In the genomic region with DNA sequence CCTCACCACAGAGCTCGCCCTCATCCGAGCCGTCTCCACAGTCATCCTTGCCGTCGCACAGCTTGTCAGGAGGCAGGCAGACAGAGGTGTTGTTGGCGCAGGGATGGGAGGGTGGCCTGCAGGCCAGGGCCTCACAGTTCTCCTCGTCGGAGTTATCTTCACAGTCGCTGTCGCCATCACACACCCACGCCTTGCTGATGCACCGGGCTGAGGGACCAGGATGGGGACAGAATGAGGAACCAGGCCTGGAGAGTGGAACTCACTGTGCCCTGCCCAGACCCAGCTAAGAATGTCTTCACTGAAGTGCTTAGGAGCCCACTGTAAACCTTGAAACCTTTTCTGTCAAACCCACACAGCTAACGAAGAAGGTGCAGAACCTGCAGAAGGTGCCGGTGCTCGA, we compare ENCODE assay signal across 12 mouse cellular contexts. TPM values are rescaled to one million over a fixed set of nuclear protein-coding genes. Genes with fewer than 3 reads are reported as not detected.
DNase-seq lines count a peak whose midpoint lies in the region.
"Had no signal": no experiment of that assay in that cellular context is flagged by ENCODE, and none has a peak within 500 bp of the region (broad histone marks: within the 10 kb centered on the region; RNA-seq: fewer than 3 reads in every experiment).

No protein-coding gene starts in this region.

- intact Hi-C loops in heart, postnatal 25 days (cut with DNase I): loop anchor here (10.0 kb wide), 1 partner anchor 357 kb away; no protein-coding TSS in a partner anchor

- DNase-seq in heart, adult 11 months: peak; percentile 94
- DNase-seq in heart, postnatal 25 days (ENCODE audit: low spot score): no peak
- peak; percentile 15 for DNase-seq in lung, postnatal 14 days
- DNase-seq in lung, postnatal 10 days: no peak
- DNase-seq in lung, postnatal 36 days: peak; percentile 65
- DNase-seq in adrenal gland, postnatal 25 days: no peak
- DNase-seq in kidney, adult 8-10 months: no peak
- DNase-seq: cerebellum, adult 18-20 months; cerebellum, postnatal 25 days; heart, adult 18-20 months; heart, postnatal 10 days; kidney, postnatal 4 days had no signal

RNA-seq across cellular contexts. Expression of a gene that starts 43.0 kb away (rescaled TPM):
- 10 to 100 TPM; 70.7 to 90.2 TPM for total RNA-seq in heart, postnatal 25 days (2021)
- total RNA-seq in adrenal gland, postnatal 25 days (2021): 196 and 254 TPM in 2 replicates

RNA-seq across cellular contexts. Expression of a gene that starts 43.6 kb away (rescaled TPM):
- under 1 TPM; 0.31 to 0.34 TPM for total RNA-seq in heart, postnatal 25 days (2021)
- 8.3 and 10.0 TPM in 2 replicates for total RNA-seq in adrenal gland, postnatal 25 days (2021)

RNA-seq across cellular contexts. Expression of a gene that starts 55.7 kb away (rescaled TPM):
- total RNA-seq in heart, postnatal 25 days (2021): 10 to 100 TPM; 44.3 TPM
- total RNA-seq in adrenal gland, postnatal 25 days (2021): 56.3 and 61.1 TPM in 2 replicates

Comparison
In these comparisons a context has a peak if more than half of its experiments do, and no peak if none do; other contexts are left out.
1. DNase-seq: peak in heart, adult 11 months (single experiment), lung, postnatal 14 days (single experiment) and lung, postnatal 36 days (single experiment); none in heart, postnatal 25 days (single experiment), lung, postnatal 10 days (single experiment), adrenal gland, postnatal 25 days (single experiment) and kidney, adult 8-10 months (0 of 2).